Mouse (Mus musculus) urinary bladder, postnatal 25 days (tissue): ENCODE results near the gene Carmil2.

Experiments used
- DNase-seq: peaks from one replicate; pipeline ENCODE4 v3.0.0; 2022; ENCODE audit warnings: low spot score

Gene Carmil2

GRCm38 (mm10) chr8:105722861-105723260, 36.8 kb downstream of the Carmil2 start:
- DNase-seq, result no peak

GRCm38 (mm10) chr8:105725726-105726125, 39.7 kb downstream of the Carmil2 start:
- no peak for DNase-seq

- no peak for DNase-seq
Observed at GRCm38 (mm10) chr8:105727397-105728124, 41.5 kb downstream of the Carmil2 start.

GRCm38 (mm10) chr8:105732186-105732585, 46.1 kb downstream of the Carmil2 start:
- DNase-seq, result no peak

DNA sequence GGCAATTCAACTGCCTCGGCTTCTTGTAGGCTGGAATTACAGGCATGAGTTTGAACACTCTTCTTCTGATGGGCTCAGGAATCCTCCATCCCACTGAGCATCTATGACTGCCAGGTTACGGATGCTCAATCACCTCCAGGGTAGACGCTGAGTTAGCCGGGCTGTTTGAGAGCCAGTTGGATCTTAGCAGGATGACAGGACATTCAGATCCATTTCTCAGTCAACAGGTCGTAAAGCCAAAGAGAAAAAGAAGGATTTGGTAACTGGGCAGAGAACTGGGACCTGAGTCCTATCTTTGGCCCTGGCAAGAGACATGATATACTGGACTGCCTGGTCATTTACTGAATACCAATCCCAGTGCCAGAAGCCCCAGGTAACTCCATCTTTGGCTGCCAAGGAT, 53.1 kb downstream of the Carmil2 start:
- no peak for DNase-seq

DNA sequence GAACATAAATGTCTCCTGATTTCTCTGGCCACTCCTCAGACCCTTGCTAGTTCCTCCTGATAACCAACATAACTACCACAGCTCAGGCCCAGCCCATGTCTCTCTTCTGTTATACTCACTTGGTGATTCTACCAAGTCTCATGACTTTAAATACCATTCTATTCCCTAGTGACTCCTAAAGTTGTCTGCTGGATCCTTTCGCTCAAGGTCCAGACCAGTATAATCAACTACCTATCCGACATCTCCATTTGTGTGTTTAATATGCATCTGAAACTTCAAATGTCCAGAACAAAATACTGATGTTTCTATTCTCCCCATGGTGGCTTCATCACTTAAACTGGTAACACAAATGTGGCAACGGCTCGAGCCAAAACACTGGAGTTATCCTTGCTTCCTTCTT, 57.2 kb downstream of the Carmil2 start:
- DNase-seq, result no peak
